Mouse (Mus musculus): ENCODE measurements around the gene Atp1a2. TPM values are rescaled to one million over a fixed set of nuclear protein-coding genes. Genes with fewer than 3 reads are reported as not detected.

Gene Atp1a2
- polyA plus RNA-seq (2021), result 0.69 TPM

DNA sequence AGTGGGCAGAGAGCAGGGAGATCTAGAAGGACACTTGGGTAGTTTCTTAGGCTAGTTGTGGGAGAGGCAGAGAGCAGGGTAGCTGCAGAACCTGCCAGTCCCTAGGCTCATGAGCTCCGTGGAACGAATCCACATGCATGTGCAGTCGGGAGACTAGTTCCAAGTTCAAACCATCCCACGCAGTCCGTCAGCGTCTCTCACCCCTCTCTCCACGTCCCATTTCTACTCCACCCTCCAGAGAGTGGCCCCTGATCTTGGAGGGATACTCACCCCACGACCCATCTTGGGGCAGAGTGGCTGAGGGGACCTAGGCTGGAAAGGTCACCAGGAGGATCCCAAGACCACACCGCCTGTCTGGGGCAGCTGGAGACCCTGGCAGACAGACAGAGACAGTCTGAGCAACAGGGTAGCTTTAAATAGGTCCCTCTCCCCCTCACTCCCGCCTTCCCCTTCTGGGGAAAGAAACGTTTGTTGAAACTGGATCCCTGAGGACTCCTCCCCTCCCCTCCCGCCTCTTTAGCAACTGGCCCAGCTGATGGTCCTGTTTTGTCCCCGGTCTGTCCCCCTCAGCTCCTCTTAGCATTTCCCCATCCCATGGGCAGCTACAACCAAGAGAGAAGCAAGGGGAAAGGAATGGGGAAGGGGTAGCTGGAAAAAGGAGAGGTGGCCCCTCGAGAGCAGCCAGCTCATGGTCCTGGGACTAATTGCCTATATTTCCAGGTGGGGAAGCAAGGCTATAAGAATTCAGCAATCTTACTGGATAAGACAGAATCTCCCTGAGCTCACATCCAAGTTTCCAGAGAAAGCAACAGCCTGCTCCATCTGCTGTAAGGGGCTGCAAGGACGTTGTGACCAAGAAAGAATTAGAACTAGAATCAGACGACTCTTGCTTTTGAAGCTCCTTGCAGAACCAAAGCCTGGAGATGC, at the start of gene Atp1a2:
Gene Atp1a2, minus strand, starts transcription at position 454 of the 927 bp plus-strand sequence.
- ATAC-seq (no peak), DNase-seq (ENCODE audit: low read depth, low spot score) (no peak)
- H3K27me3 ChIP-seq, result no peaks in the 10 kb centered on the region
- no peak for TF ChIP-seq CTCF (IDR thresholded peaks at IDR 0.05)
- in situ Hi-C loops (cut with MboI; ENCODE audit: low pct_unique_long_range_greater_than_20kb), result no loop called here
- POLR2A ChIA-PET, result interaction anchor here (1.0 to 1.4 kb wide), 2 partner anchors 10 to 23 kb away, joined by 3 read pairs; no protein-coding TSS in a partner anchor
- CTCF ChIA-PET, result interaction anchor here (1.1 to 1.8 kb wide), 3 partner anchors 9 to 51 kb away, joined by 3 to 5 read pairs (median 3); no protein-coding TSS in a partner anchor

DNA sequence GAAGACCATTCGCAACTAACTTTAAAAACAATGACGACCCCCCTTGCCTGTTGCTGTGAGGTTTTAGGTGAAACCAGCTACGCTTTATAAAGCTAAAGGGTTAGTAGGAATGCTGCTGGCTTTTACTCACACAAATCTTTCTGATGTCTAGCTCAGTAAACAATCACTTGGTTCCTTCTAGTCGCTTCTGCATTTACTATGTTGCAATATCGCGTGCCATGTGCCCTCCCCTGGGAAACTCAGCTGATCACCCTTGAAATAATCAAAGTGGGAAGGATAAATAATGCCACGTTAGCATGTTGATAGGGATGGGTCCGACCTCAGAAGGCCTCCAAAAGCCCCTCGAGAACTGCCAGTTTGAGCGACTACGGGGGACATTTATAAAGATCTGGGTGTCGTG, 49.5 kb upstream of the Atp1a2 start:
- ATAC-seq (no peak), DNase-seq (ENCODE audit: low read depth, low spot score) (no peak)
- in situ Hi-C loops (cut with MboI; ENCODE audit: low pct_unique_long_range_greater_than_20kb), result loop anchor here (25.0 kb wide), 2 partner anchors 310 to 510 kb away; partner anchors contain the start of genes Cd84 and Vangl2
- CTCF ChIA-PET, result interaction anchor here (1.2 to 2.5 kb wide), 4 partner anchors 10 to 22 kb away, joined by 3 to 10 read pairs (median 4); no protein-coding TSS in a partner anchor
- POLR2A ChIA-PET, result interaction anchor here (0.6 kb wide), 1 partner anchor 187 kb away, joined by 4 read pairs; no protein-coding TSS in a partner anchor
- peaks cover 16% of the 10 kb centered on the region for H3K27me3 ChIP-seq
- no peak for TF ChIP-seq CTCF (IDR thresholded peaks at IDR 0.05)

GRCm38 (mm10) chr1:172346707-172347106, 48.8 kb upstream of the Atp1a2 start:
- TF ChIP-seq CTCF (IDR thresholded peaks at IDR 0.05), result no peak
- DNase-seq (ENCODE audit: low read depth, low spot score) (no peak), ATAC-seq (no peak)
- CTCF ChIA-PET, result interaction anchor here (0.7 to 2.5 kb wide), 4 partner anchors 8 to 18 kb away, joined by 3 to 10 read pairs (median 4); no protein-coding TSS in a partner anchor
- POLR2A ChIA-PET, result no interaction called here
- in situ Hi-C loops (cut with MboI; ENCODE audit: low pct_unique_long_range_greater_than_20kb), result loop anchor here (25.0 kb wide), 2 partner anchors 309 to 509 kb away; partner anchors contain the start of genes Cd84 and Vangl2
- H3K27me3 ChIP-seq, result peaks cover 16% of the 10 kb centered on the region

GRCm38 (mm10) chr1:172344820-172345219, 47.0 kb upstream of the Atp1a2 start:
- TF ChIP-seq CTCF (IDR thresholded peaks at IDR 0.05), result no peak
- DNase-seq (ENCODE audit: low read depth, low spot score) (no peak), ATAC-seq (no peak)
- CTCF ChIA-PET, result interaction anchor here (1.9 kb wide), 1 partner anchor 9 kb away, joined by 4 read pairs; no protein-coding TSS in a partner anchor
- in situ Hi-C loops (cut with MboI; ENCODE audit: low pct_unique_long_range_greater_than_20kb), result loop anchor here (25.0 kb wide), 2 partner anchors 308 to 508 kb away; partner anchors contain the start of genes Cd84 and Vangl2
- POLR2A ChIA-PET, result no interaction called here
- peaks cover 30% of the 10 kb centered on the region for H3K27me3 ChIP-seq

DNA sequence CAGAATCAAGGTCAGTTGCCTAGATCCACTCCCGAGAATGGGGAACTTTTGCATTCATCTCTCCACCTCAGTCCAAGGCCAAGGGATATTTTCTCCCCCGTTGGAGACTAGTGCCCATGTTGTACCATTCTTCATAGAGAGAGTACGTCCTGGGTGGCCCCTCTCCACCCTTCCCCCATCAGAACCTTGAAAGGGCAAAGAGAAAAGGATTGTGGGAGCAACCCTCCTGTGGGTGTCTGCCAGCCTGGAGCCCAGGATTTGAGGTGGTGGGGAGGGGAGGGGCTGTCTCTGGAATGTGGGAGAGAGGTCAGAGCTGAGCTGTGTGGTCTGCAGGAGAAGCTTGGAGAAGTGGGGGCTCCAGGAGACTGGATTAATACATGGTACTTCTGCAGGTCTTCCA, 46.0 kb upstream of the Atp1a2 start:
- DNase-seq (ENCODE audit: low read depth, low spot score) (no peak), ATAC-seq (no peak)
- TF ChIP-seq CTCF (IDR thresholded peaks at IDR 0.05), result no peak
- in situ Hi-C loops (cut with MboI; ENCODE audit: low pct_unique_long_range_greater_than_20kb), result loop anchor here (25.0 kb wide), 2 partner anchors 307 to 507 kb away; partner anchors contain the start of genes Cd84 and Vangl2
- peaks cover 30% of the 10 kb centered on the region for H3K27me3 ChIP-seq
- POLR2A ChIA-PET, result no interaction called here
- CTCF ChIA-PET, result interaction anchor here (1.9 kb wide), 1 partner anchor 10 kb away, joined by 4 read pairs; no protein-coding TSS in a partner anchor

DNA sequence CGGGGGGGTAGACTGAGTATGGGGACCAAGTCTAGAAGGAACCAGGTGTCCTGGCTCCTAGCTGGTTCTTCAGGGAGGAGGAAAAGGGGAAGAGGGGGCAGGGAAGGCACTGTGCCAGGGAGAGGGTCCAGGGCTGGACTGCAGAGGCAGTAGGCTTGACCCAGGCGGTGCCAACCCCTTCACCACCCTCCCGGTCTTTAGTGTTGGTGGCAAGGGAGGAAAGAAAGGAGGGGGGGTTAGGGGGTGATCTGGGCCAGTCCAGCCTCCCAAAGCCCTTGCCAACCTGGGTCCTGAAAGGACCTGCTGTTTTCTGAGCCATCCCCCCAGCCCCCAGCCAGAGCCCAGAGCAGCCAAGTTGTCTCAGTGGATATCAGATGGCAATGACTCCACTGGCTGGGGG, 44.9 kb upstream of the Atp1a2 start:
- DNase-seq (ENCODE audit: low read depth, low spot score) (no peak), ATAC-seq (no peak)
- ChIA-PET POLR2A (no interaction called here), CTCF (no interaction called here)
- in situ Hi-C loops (cut with MboI; ENCODE audit: low pct_unique_long_range_greater_than_20kb), result loop anchor here (25.0 kb wide), 2 partner anchors 305 to 505 kb away; partner anchors contain the start of genes Cd84 and Vangl2
- H3K27me3 ChIP-seq, result peaks cover 27% of the 10 kb centered on the region
- TF ChIP-seq CTCF (IDR thresholded peaks at IDR 0.05), result no peak

DNA sequence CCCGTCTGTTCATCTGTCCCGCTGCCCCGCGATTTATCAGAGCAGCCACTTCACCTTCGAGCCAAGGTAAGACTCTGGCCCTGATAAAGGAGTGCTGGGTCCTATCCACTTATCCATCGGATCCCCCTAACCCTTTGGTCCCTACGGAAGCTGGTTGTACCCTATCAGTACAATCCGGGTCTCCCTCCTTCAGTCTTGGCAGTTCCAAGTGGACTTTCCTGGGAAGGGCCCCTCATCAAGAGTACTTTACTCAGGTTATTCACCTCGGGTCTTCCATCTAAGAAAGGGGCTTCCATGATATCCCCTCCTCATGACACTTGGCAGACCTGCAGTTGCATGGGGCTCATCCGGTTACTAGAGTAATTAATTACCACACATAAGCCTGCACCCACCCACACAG, 43.5 kb upstream of the Atp1a2 start:
- DNase-seq (ENCODE audit: low read depth, low spot score) (no peak), ATAC-seq (peak; percentile 6)
- in situ Hi-C loops (cut with MboI; ENCODE audit: low pct_unique_long_range_greater_than_20kb), result loop anchor here (25.0 kb wide), 2 partner anchors 304 to 504 kb away; partner anchors contain the start of genes Cd84 and Vangl2
- H3K27me3 ChIP-seq, result peaks cover 23% of the 10 kb centered on the region
- ChIA-PET POLR2A (no interaction called here), CTCF (interaction anchor here (1.3 kb wide), 1 partner anchor 17 kb away, joined by 4 read pairs; no protein-coding TSS in a partner anchor)
- no peak for TF ChIP-seq CTCF (IDR thresholded peaks at IDR 0.05)

GRCm38 (mm10) chr1:172340729-172341321, 43.0 kb upstream of the Atp1a2 start, which contains the start of gene Kcnj10:
Kcnj10 (plus strand) TSS chr1:172341210.
- ChIA-PET POLR2A (no interaction called here), CTCF (interaction anchor here (1.3 kb wide), 2 partner anchors 16 to 165 kb away, joined by 3 to 4 read pairs; no protein-coding TSS in a partner anchor)
- DNase-seq (ENCODE audit: low read depth, low spot score), result no peak
- in situ Hi-C loops (cut with MboI; ENCODE audit: low pct_unique_long_range_greater_than_20kb), result loop anchor here (25.0 kb wide), 2 partner anchors 304 to 504 kb away; partner anchors contain the start of genes Cd84 and Vangl2
- no peak for TF ChIP-seq CTCF (IDR thresholded peaks at IDR 0.05)
- peak; percentile 92 for ATAC-seq
- H3K27me3 ChIP-seq, result peaks cover 22% of the 10 kb centered on the region

DNA sequence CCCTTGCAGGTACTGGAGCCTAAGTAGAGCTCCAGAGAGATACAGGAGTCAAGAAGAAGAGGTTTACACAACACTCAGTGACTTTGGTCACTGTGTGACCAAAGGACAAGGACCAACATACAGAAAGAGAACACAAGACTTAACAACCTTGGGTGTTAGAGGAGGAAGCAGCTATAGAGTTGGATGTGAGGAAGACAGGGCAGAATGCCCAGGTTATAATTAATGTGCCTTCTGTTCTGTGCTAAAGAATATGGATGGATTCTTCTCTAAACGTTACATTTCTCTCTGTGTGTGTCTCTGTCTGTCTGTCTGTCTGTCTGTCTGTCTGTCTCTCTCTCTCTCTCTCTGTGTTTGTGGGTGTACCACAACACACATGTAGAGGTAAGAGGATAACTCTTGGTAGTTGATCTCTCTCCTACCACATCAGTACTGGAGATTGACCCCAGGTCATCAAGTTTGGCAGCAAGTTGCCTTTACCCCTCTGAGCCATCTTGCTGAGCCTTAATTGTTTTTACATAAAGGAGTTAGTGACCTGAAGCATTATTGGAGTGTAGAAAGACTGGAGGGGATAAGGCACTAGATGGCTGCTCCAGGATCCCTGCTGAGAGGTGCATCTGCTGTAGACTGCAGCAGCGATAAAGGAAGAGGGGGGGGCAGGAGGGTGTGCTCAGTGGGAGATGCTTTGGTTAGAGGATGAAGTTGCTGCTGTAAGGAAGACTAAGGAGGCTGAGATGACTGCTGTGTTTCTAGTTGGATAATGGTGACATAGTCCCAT, 39.7 kb upstream of the Atp1a2 start:
- peaks cover 22% of the 10 kb centered on the region for H3K27me3 ChIP-seq
- POLR2A ChIA-PET, result no interaction called here

More for the DNA sequence above, 39.7 kb upstream of the Atp1a2 start:
- CTCF ChIA-PET, result interaction anchor here (1.1 kb wide), 1 partner anchor 11 kb away, joined by 3 read pairs; no protein-coding TSS in a partner anchor
- ATAC-seq (no peak), DNase-seq (ENCODE audit: low read depth, low spot score) (no peak)
- no peak for TF ChIP-seq CTCF (IDR thresholded peaks at IDR 0.05)
- in situ Hi-C loops (cut with MboI; ENCODE audit: low pct_unique_long_range_greater_than_20kb), result loop anchor here (25.0 kb wide), 2 partner anchors 300 to 500 kb away; partner anchors contain the start of genes Cd84 and Vangl2

Measured in Patski (cell line).